Mouse (Mus musculus): ENCODE measurements around the gene Olfr1129.

GRCm38 (mm10) chr2:87534826-87535225, 38.9 kb upstream of the Olfr1129 start:
- no peak for TF ChIP-seq CTCF (conservative IDR thresholded peaks at IDR 0.05; ENCODE audit: low read length)
- no peak for TF ChIP-seq NANOG (IDR thresholded peaks at IDR 0.05; ENCODE audit: borderline replicate concordance, low read length)
- no peak for TF ChIP-seq POU5F1 (IDR thresholded peaks at IDR 0.05; ENCODE audit: borderline replicate concordance, low read length)
